Mouse (Mus musculus): ENCODE data around the gene Hsd17b2. TPM values are rescaled to one million over a fixed set of nuclear protein-coding genes. Genes with fewer than 3 reads are reported as not detected.

Hsd17b2 gene
- polyA plus RNA-seq, 1 experiment from 2014 or later, result 113 TPM

DNA sequence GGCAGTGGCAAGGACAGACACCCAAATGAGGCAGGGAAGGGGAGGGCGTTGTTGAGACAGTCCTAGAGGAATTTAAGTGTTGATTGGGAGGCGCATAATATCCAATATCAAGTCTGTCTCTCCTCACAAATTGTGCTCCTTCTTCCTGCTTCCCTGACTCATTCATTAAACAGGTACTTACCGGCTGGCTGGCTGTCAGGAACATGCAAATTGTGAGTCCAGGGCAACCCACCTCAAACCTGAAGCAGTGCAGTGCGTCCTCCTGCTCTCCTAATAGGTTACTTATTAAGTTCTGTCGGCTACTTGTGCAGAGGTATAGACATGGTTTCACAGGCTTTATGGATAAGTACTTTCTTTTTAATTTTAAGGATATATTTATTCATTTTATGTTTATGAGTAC is 103.7 kb downstream of the Hsd17b2 start:
- no peaks in the 10 kb centered on the region for H3K36me3 ChIP-seq (ENCODE audit: control insufficient read depth, insufficient read depth, low read length)
- no peak overlapping the region for H3K4me3 ChIP-seq (ENCODE audit: low read depth, low read length)
- H3K4me1 ChIP-seq (replicated peaks; ENCODE audit: control insufficient read depth, insufficient read depth), result no peaks in the 10 kb centered on the region
- WGBS, result 39% methylated on average over 5 of the region's 5 CpGs
- no peaks in the 10 kb centered on the region for H3K27me3 ChIP-seq (ENCODE audit: control insufficient read depth, insufficient read depth, low read length)
- H3K9ac ChIP-seq (ENCODE audit: low read length), result no peak overlapping the region
- ATAC-seq (ENCODE audit: low FRiP score, low TSS enrichment) (peak; percentile 67), DNase-seq (ENCODE audit: low spot score) (peak; percentile 67)
- no peak overlapping the region for H3K4me2 ChIP-seq (replicated peaks; ENCODE audit: low read depth)
- H3K27ac ChIP-seq (replicated peaks), result peak overlapping the region; percentile 63; the same call in 1 of the 2 replicates
- no peak for TF ChIP-seq EP300 (optimal IDR thresholded peaks at IDR 0.05)
- TF ChIP-seq CTCF (IDR thresholded peaks at IDR 0.05; ENCODE audit: low read depth), result no peak
- H3K9me3 ChIP-seq (ENCODE audit: control insufficient read depth, low read length), result no peaks in the 10 kb centered on the region

Other genes starting within 250 kb of the Hsd17b2 start
- 2.3 and 2.4 TPM in 2 replicates for gene Plcg2, start 203.6 kb upstream of the Hsd17b2 start, polyA plus RNA-seq (2015; fragmentation: Nextera tagmentation; extraction: Ambion mirVana)
- gene Sdr42e1, start 28.2 kb upstream of the Hsd17b2 start, polyA plus RNA-seq (2015; fragmentation: Nextera tagmentation; extraction: Ambion mirVana), result 24.2 and 28.8 TPM in 2 replicates
- 34.6 and 35.0 TPM in 2 replicates for gene Mphosph6, start 100.0 kb downstream of the Hsd17b2 start, polyA plus RNA-seq (2015; fragmentation: Nextera tagmentation; extraction: Ambion mirVana)